Mouse (Mus musculus) small intestine, adult 2 months (tissue): Measurements from ENCODE around the gene Sik1.

ENCODE experiments used
- CTCF ChIP-seq: fragments of 200-500 bp; IDR thresholded peaks from 2 replicates; pipeline ENCODE4 v1.5.1; 2012; ENCODE audit warnings: low read depth, mild to moderate bottlenecking, control low read depth, inconsistent platforms, low read length, moderate library complexity, mixed read lengths; ENCODE audit not compliant: insufficient replicate concordance, insufficient read length; ENCODE audit errors: extremely low read depth
- POLR2A ChIP-seq: fragments of 200-500 bp; IDR thresholded peaks from 2 replicates; pipeline ENCODE4 v1.6.1; 2012; ENCODE audit warnings: low read depth, mild to moderate bottlenecking, control low read depth, inconsistent platforms, low read length, moderate library complexity

DNA sequence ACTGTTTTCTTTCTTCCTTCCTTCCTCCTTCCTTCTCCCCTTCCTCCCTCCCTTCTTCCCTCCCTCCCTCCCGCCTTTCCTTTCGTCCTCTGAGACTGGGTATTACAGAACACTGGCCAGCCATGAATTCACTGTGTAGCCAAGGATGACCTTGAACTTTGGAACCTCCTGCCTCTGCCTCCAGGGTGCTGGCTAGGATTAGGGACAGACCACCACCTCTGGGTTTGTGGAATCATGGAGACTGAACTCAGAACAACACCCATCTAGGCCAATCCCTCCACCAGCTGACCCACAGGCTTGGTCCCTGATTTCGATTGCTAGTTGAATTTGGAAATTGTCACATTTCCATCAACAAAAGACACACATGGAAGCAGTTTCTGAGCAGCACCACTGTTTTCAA lies 49.1 kb downstream of the Sik1 start:
- TF ChIP-seq CTCF (no peak), POLR2A (no peak)
